Mouse (Mus musculus) thymus, adult 2 months (tissue): ENCODE measurements around the gene Lingo1. TPM values are rescaled to one million over a fixed set of nuclear protein-coding genes. Genes with fewer than 3 reads are reported as not detected.
A peak's percentile ranks its signal among the peaks of the same experiment; 100 is the strongest.

Source experiments
- DNase-seq: peaks from one replicate; pipeline ENCODE4 v3.0.0; 2021
- H3K27ac ChIP-seq: fragments of 200-500 bp; 2 replicates; pipeline ENCODE4 v1.5.1; 2012; ENCODE audit warnings: low read length, control low read depth; ENCODE audit not compliant: control insufficient read depth, insufficient read depth
- H3K27me3 ChIP-seq: fragments of 200-500 bp; 2 replicates; pipeline ENCODE4 v1.6.1; 2012; ENCODE audit warnings: mild to moderate bottlenecking, low read length, moderate library complexity, mixed read lengths; ENCODE audit not compliant: control insufficient read depth, insufficient read depth
- H3K36me3 ChIP-seq: fragments of 200-500 bp; 2 replicates; pipeline ENCODE4 v1.6.1; 2012; ENCODE audit warnings: mild to moderate bottlenecking, low read length, moderate library complexity; ENCODE audit not compliant: control insufficient read depth, insufficient read depth
- H3K4me1 ChIP-seq: fragments of 200-500 bp; replicated peaks from 2 replicates; pipeline ENCODE4 v1.6.1; 2012; ENCODE audit warnings: low read length; ENCODE audit not compliant: control insufficient read depth, insufficient read depth
- H3K4me3 ChIP-seq: fragments of 200-500 bp; 2 replicates; pipeline ENCODE4 v1.5.1; 2012; ENCODE audit warnings: mild to moderate bottlenecking, low read length, control low read depth, moderate library complexity; ENCODE audit not compliant: control insufficient read depth, insufficient read depth
- CTCF ChIP-seq: fragments of 200-500 bp; IDR thresholded peaks from 2 replicates; pipeline ENCODE4 v1.5.1; 2012; ENCODE audit warnings: mild to moderate bottlenecking, control low read depth, low read length, moderate library complexity, borderline replicate concordance; ENCODE audit not compliant: control insufficient read depth, poor library complexity, insufficient read depth; ENCODE audit errors: extremely low read depth
- POLR2A ChIP-seq: fragments of 200-500 bp; IDR thresholded peaks from 2 replicates; pipeline ENCODE4 v1.6.1; 2012; ENCODE audit warnings: mild to moderate bottlenecking, low read length, control low read depth, moderate library complexity; ENCODE audit not compliant: control insufficient read depth, poor library complexity, insufficient read depth; ENCODE audit errors: extremely low read depth
- WGBS: fragments of 180-500 bp; shearing (Covaris S2); methylation state at CpG from one replicate; pipeline ENCODE4 v1.1.7; 2018; 5-methylcytosine and 5-hydroxymethylcytosine counted together
- polyA plus RNA-seq: library from polyadenylated mRNA; depleted of rRNA; stranded (reverse); fragments of >200 nt; gene quantifications from 2 replicates; pipeline ENCODE4 v1.2.3, GENCODE M21; 2012

The Lingo1 gene
- polyA plus RNA-seq, 1 experiment = 5.2 TPM

- H3K4me3 ChIP-seq = no peak overlapping the region
- TF ChIP-seq CTCF (no peak), POLR2A (no peak)
- no peak overlapping the region for H3K27ac ChIP-seq
- 88% methylated on average over 7 of the region's 7 CpGs for WGBS
- DNase-seq = no peak
- no peaks in the 10 kb centered on the region; the same call in 1 of the 2 replicates for H3K27me3 ChIP-seq
- H3K4me1 ChIP-seq = 0 out of 2 replicates have a peak, but pooled peaks cover 4% of the 10 kb centered on the region
- no peaks in the 10 kb centered on the region for H3K36me3 ChIP-seq
Observed at GRCm38 (mm10) chr9:56622761-56623160, 173.5 kb downstream of the Lingo1 start.

GRCm38 (mm10) chr9:56620512-56621371 lies 175.5 kb downstream of the Lingo1 start:
- WGBS = 32% methylated on average over 42 of the region's 42 CpGs
- Histone ChIP-seq H3K4me3 (no peak overlapping the region), H3K27me3 (no peaks in the 10 kb centered on the region; the same call in 1 of the 2 replicates)

DNA sequence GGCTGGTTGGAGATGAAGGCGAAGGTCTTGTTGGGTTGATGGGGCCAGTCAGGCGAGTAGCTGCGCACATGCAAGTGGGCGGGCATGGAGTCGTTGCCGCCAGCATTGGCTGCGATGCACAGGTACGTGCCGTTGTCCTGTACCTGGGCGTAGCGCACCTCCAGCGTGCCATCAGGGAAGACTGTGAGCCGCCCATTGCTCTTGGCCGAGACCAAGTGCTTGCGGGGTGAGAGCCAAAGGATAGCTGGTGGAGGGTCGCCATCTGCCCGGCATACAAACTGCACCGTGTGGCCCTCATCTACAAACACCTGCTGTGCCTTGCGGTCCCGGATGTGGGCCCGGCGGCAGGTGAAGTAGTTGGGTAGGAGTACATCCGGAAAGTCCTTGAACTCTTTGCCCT lies 176.6 kb downstream of the Lingo1 start:
- TF ChIP-seq CTCF (peak; percentile 9; the same call in 1 of the 2 replicates), POLR2A (no peak)
- Histone ChIP-seq H3K27me3 (no peaks in the 10 kb centered on the region; the same call in 1 of the 2 replicates), H3K27ac (no peak overlapping the region), H3K4me1 (no peaks in the 10 kb centered on the region), H3K36me3 (no peaks in the 10 kb centered on the region), H3K4me3 (no peak overlapping the region)
- WGBS = 84% methylated on average over 23 of the region's 23 CpGs
- DNase-seq = no peak

More at GRCm38 (mm10) chr9:56620512-56621371, 175.5 kb downstream of the Lingo1 start:
- Histone ChIP-seq H3K36me3 (no peaks in the 10 kb centered on the region), H3K4me1 (0 out of 2 replicates have a peak, but pooled peaks cover 4% of the 10 kb centered on the region), H3K27ac (no peak overlapping the region)
- TF ChIP-seq POLR2A = no peak
- no peak for TF ChIP-seq CTCF
- no peak for DNase-seq

DNA sequence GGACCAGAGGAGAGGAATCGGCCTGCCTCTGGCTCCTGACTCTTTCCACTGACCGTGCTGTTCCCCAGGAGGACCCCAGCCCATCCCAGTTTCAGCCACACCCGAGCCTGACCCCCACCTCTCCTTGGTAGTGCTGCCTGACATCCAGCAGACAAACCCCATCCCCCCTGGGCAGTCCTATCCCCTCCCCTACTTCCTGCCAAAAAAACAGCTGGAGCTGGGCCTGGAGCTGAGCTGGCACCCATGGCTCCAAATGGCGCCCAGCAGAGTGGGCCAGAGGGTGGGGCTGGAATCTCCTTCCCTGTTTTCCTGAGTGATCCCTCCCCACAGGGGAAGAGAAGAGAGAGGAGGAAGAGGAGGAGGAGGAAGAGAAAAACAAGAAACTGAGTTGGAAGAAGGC lies 177.6 kb downstream of the Lingo1 start:
- Histone ChIP-seq H3K4me1 (peaks cover 3% of the 10 kb centered on the region; the same call in 1 of the 2 replicates), H3K27ac (no peak overlapping the region), H3K4me3 (no peak overlapping the region), H3K36me3 (no peaks in the 10 kb centered on the region), H3K27me3 (no peaks in the 10 kb centered on the region; the same call in 1 of the 2 replicates)
- TF ChIP-seq CTCF = no peak
- no peak for TF ChIP-seq POLR2A
- WGBS = 88% methylated on average over 4 of the region's 4 CpGs
- no peak for DNase-seq

- TF ChIP-seq POLR2A (no peak), CTCF (no peak)
- H3K36me3 ChIP-seq = no peaks in the 10 kb centered on the region
- no peaks in the 10 kb centered on the region; the same call in 1 of the 2 replicates for H3K27me3 ChIP-seq
- no peak overlapping the region for H3K27ac ChIP-seq
- WGBS = 98% methylated on average over 3 of the region's 3 CpGs
- no peak overlapping the region for H3K4me3 ChIP-seq
- no peak for DNase-seq
- peaks cover 3% of the 10 kb centered on the region; the same call in 1 of the 2 replicates for H3K4me1 ChIP-seq
Observed at GRCm38 (mm10) chr9:56616061-56616460, 180.2 kb downstream of the Lingo1 start.

DNA sequence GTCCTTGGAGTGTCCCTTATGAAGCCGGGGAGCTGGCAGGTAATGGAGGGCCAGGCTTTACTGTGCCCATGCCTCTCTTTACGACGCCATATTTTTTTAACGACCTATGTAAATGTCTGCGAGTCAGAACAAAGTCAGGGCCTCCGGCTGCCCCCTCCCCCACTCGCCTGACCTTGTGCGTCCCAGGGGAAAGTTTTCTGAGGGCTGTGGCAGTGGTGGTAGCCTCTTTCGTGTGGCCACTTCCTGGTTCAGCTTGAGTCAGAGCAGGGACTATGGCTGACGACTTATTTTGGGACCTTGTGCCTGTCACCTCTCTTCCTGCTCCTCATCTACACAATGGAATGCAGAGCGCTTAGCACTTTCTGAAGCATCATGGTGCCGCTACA lies 183.5 kb downstream of the Lingo1 start:
- H3K4me1 ChIP-seq = peaks cover 3% of the 10 kb centered on the region; the same call in 1 of the 2 replicates
- H3K27ac ChIP-seq = no peak overlapping the region
- no peak for DNase-seq
- WGBS = 77% methylated on average over 12 of the region's 12 CpGs
- no peaks in the 10 kb centered on the region for H3K36me3 ChIP-seq
- no peaks in the 10 kb centered on the region for H3K27me3 ChIP-seq
- no peak overlapping the region for H3K4me3 ChIP-seq
- TF ChIP-seq CTCF = no peak
